Mouse (Mus musculus): ENCODE measurements at regions not wholly inside any gene's neighbourhood (a gene's known extent, or its start where the extent isn't known, plus 50 kb on each side); places are given as distances from the start of the nearest gene placed in this dataset.

DNA sequence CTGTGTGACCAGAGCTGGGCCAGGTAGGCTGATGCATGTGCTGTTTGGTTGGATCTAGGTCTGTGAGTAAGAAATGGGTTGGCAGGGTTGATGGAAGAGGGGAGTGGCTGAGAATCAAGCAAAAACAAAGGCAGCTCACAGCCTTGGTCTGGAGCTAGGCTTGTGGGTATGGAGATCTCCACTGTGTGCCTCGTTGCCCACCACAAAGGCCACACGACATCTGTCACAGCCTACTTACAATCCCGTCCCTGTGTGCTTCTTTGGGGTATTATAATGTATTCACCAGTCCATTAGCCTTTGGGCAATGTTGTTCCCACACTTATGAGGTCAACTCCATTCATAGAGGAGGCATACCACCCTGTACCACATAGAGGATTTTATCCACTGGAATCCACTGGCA lies 229.6 kb upstream of the Hs6st1 start:
- no peak for TF ChIP-seq CTCF (IDR thresholded peaks at IDR 0.05; ENCODE audit: low read depth, low read length)
- TF ChIP-seq POLR2A (IDR thresholded peaks at IDR 0.05; ENCODE audit: insufficient read depth, low read length) = no peak

All from ES-Bruce4 (cell line).